Mouse (Mus musculus) Patski (cell line): ENCODE data around the gene Faah. TPM values are rescaled to one million over a fixed set of nuclear protein-coding genes. Genes with fewer than 3 reads are reported as not detected.

ENCODE experiments used
- ATAC-seq: fragments of 100-300 bp; one replicate; pipeline ENCODE4 v1.8.0; 2021
- CTCF ChIA-PET: fragments of 350-600 bp; sonication (Branson Sonifier 250); formaldehyde crosslinking; loops from one replicate; lab custom pipeline; 2022; ENCODE audit warnings: inconsistent platforms; lab: Charles Lee
- POLR2A ChIA-PET: fragments of 350-600 bp; sonication (Branson Sonifier 250); formaldehyde crosslinking; loops from one replicate; lab custom pipeline; 2022; ENCODE audit warnings: antibody characterized with exemption, inconsistent platforms; lab: Charles Lee
- DNase-seq: peaks from one replicate; pipeline ENCODE4 v3.0.0-alpha.2; 2011; ENCODE audit warnings: low read depth, low spot score
- H3K27me3 ChIP-seq: fragments of 371-371 bp; one replicate; pipeline ENCODE4 v1.5.1; 2021
- CTCF ChIP-seq: fragments of 100-300 bp; IDR thresholded peaks from one replicate; pipeline ENCODE4 v1.5.1; 2021
- in situ Hi-C: fragments of 300-500 bp; cut with MboI; formaldehyde crosslinking; loops from 3 replicates; pipeline ENCODE4 v1.11.1; 2018; ENCODE audit warnings: low pct_unique_long_range_greater_than_20kb, mixed read lengths
- polyA plus RNA-seq: library from polyadenylated mRNA; unstranded; gene quantifications from one replicate; pipeline ENCODE4 v1.2.3, GENCODE M21; 2021

Gene Faah
- polyA plus RNA-seq, 1 experiment from 2014 or later, result 3.4 TPM

DNA sequence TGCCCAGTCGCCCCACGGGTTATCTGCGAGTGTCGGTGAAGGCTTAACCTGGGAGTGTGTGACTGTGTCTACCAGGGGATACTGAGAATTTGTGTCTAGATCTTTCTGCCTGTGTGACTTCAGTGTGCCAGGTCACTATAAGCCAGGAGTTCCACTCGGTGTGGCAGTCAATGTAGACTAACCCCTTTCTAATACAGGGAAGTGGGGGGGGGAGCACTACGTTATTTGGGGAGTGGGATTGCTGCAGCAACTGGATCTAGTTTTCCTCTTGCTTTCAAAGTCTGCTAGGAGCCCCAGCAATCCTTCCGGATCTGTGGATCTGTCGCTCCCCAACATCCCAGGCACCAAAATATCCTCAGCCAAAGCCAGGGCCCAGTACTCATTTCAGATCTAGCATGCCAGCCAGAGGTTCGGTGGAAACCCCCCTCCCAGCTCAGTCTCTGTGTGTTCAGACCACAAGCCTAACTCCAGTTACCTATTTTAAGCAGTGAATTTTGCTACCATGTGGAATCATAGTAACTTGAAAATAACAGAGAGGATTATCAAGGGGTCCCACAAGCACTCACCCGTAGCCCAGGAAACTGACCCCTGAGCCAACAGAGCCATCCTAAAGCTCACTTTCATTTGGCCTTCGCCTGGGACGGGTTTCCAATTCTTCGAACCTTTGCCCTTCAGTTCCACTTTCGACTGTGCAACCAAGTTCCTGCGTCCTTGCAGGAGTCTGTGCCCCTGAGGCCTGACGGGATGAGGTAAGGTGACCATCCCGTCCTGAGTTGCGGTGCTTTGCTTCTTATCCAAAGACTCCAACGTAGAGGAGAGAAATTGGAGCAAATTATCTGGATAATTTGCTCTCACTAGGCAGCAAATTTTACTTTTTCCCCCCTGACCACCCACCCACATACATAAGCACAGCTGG lies 80.4 kb downstream of the Faah start:
- in situ Hi-C loops, result loop anchor here (25.0 kb wide), 1 partner anchor 450 kb away; the partner anchor contains the start of gene Cyp4a14
- peaks cover 49% of the 10 kb centered on the region for H3K27me3 ChIP-seq
- ATAC-seq (no peak), DNase-seq (no peak)
- ChIA-PET CTCF (interaction anchor here (1.1 kb wide), 1 partner anchor 66 kb away, joined by 3 read pairs; no protein-coding TSS in a partner anchor), POLR2A (no interaction called here)
- TF ChIP-seq CTCF, result no peak

- DNase-seq, result no peak
- ATAC-seq, result no peak
- ChIA-PET CTCF (interaction anchor here (1.1 kb wide), 1 partner anchor 67 kb away, joined by 3 read pairs; no protein-coding TSS in a partner anchor), POLR2A (no interaction called here)
- in situ Hi-C loops, result loop anchor here (25.0 kb wide), 1 partner anchor 449 kb away; the partner anchor contains the start of gene Cyp4a14
- peaks cover 55% of the 10 kb centered on the region for H3K27me3 ChIP-seq
- no peak for TF ChIP-seq CTCF
These were observed 81.1 kb downstream of the Faah start for GRCm38 (mm10) chr4:115936646-115937045.

- CTCF ChIA-PET, result no interaction called here
- H3K27me3 ChIP-seq, result peaks cover 55% of the 10 kb centered on the region
- no peak for TF ChIP-seq CTCF
- ATAC-seq (no peak), DNase-seq (no peak)
- in situ Hi-C loops, result loop anchor here (25.0 kb wide), 1 partner anchor 449 kb away; the partner anchor contains the start of gene Cyp4a14
- POLR2A ChIA-PET, result no interaction called here
These were observed 81.7 kb downstream of the Faah start for GRCm38 (mm10) chr4:115935835-115936581.

DNA sequence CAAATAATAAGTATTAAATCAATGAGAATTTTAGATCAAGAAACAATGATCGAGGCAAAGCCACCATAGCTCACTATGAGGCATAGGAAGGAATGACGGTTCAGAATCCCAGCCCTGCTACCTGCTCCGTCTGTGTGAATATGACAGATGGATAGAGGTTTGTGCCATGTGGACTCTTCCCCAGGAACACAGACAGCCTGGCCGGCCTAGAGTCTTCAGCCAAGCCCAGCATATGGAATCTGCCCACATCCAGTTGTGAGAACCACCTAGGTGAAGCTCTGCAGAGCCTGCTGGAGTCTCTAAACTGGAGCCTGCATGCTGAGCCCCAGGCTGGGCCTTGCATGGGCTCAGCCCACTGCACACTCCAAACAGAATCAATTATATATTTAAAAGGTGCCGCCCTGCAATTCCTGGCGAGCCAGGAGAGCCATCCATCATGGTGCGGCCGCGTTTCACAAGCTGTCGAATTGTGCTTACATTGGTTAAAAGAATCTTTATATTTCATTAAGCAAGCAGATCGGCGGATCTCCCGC lies 86.1 kb downstream of the Faah start:
- TF ChIP-seq CTCF, result no peak
- in situ Hi-C loops, result loop anchor here (25.0 kb wide), 1 partner anchor 444 kb away; the partner anchor contains the start of gene Cyp4a14
- H3K27me3 ChIP-seq, result peaks cover 45% of the 10 kb centered on the region
- ATAC-seq (no peak), DNase-seq (no peak)
- ChIA-PET CTCF (no interaction called here), POLR2A (no interaction called here)

DNA sequence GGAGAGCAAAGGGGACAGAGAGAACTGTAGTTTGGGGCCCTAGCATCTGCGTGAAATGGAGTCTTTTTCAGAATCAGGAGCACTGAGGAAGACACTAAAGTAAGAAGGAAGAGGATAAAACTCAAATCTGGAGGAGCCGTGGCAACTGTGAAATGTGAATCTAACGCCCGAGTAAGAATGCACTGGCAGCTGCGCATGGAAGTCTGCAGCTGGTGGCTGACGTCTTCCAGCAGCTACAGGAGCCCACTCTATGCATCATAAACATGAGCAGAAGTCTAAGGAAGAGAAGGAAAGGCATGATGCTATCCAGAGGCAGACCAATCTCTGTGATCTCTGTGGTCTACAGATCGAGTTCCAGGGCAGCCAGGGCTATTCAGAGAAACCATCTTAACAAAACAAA lies 90.1 kb downstream of the Faah start:
- CTCF ChIA-PET, result no interaction called here
- no peak for TF ChIP-seq CTCF
- in situ Hi-C loops, result loop anchor here (25.0 kb wide), 1 partner anchor 440 kb away; the partner anchor contains the start of gene Cyp4a14
- ATAC-seq (no peak), DNase-seq (no peak)
- peaks cover 25% of the 10 kb centered on the region for H3K27me3 ChIP-seq
- POLR2A ChIA-PET, result no interaction called here

GRCm38 (mm10) chr4:115923262-115923880 lies 94.4 kb downstream of the Faah start:
- no peak for ATAC-seq
- ChIA-PET POLR2A (no interaction called here), CTCF (interaction anchor here (1.7 kb wide), 1 partner anchor 21 kb away, joined by 3 read pairs; no protein-coding TSS in a partner anchor)
- TF ChIP-seq CTCF, result no peak
- in situ Hi-C loops, result no loop called here
- peaks cover 11% of the 10 kb centered on the region for H3K27me3 ChIP-seq
- DNase-seq, result no peak

- CTCF ChIA-PET, result no interaction called here
- TF ChIP-seq CTCF, result no peak
These were observed 95.0 kb downstream of the Faah start for GRCm38 (mm10) chr4:115922688-115923087.

GRCm38 (mm10) chr4:115919911-115920310 lies 97.8 kb downstream of the Faah start:
- H3K27me3 ChIP-seq, result no peaks in the 10 kb centered on the region
- in situ Hi-C loops, result no loop called here
- no peak for DNase-seq
- ATAC-seq, result no peak
- no peak for TF ChIP-seq CTCF
- ChIA-PET POLR2A (no interaction called here), CTCF (no interaction called here)

More at GRCm38 (mm10) chr4:115922688-115923087, 95.0 kb downstream of the Faah start:
- POLR2A ChIA-PET, result no interaction called here
- DNase-seq (no peak), ATAC-seq (no peak)
- peaks cover 8% of the 10 kb centered on the region for H3K27me3 ChIP-seq
- in situ Hi-C loops, result no loop called here

Other genes with a start within 250 kb of the Faah start
- 0.83 TPM for gene Tex38, start 236.9 kb downstream of the Faah start, polyA plus RNA-seq
- 28.5 TPM for gene Atpaf1, start 233.1 kb downstream of the Faah start, polyA plus RNA-seq
- 4.9 TPM for gene Mob3c, start 189.8 kb downstream of the Faah start, polyA plus RNA-seq
- gene Mknk1, start 178.7 kb downstream of the Faah start, polyA plus RNA-seq, result 26.3 TPM
- not detected for gene Kncn, start 133.5 kb downstream of the Faah start, polyA plus RNA-seq
- gene 6430628N08Rik, start 127.3 kb downstream of the Faah start, polyA plus RNA-seq, result not detected
- gene Dmbx1, start 78.0 kb downstream of the Faah start, polyA plus RNA-seq, result not detected
- gene Nsun4, start 36.0 kb upstream of the Faah start, polyA plus RNA-seq, result 7.2 TPM
- 441 TPM for gene Uqcrh, start 57.1 kb upstream of the Faah start, polyA plus RNA-seq
- gene Lrrc41, start 57.3 kb upstream of the Faah start, polyA plus RNA-seq, result 58.3 TPM
- gene Rad54l, start 105.8 kb upstream of the Faah start, polyA plus RNA-seq, result 5.6 TPM
- gene Pomgnt1, start 105.9 kb upstream of the Faah start, polyA plus RNA-seq, result 57.6 TPM
- 8.3 TPM for gene Lurap1, start 133.4 kb upstream of the Faah start, polyA plus RNA-seq
- 0.06 TPM for gene Tspan1, start 149.7 kb upstream of the Faah start, polyA plus RNA-seq
- gene 1700042G07Rik, start 155.4 kb upstream of the Faah start, polyA plus RNA-seq, result not detected
- gene Gm49337, start 155.5 kb upstream of the Faah start, polyA plus RNA-seq, result not detected
- gene Pik3r3, start 203.7 kb upstream of the Faah start, polyA plus RNA-seq, result 15.6 TPM